Mouse (Mus musculus) intestine, postnatal 0 days (tissue): ENCODE data around the gene Cadps2. TPM values are rescaled to one million over a fixed set of nuclear protein-coding genes. Genes with fewer than 3 reads are reported as not detected.

Experiments used
- ATAC-seq: fragments of 200-750 bp; cut with Nextera tagmentation; 2 replicates; pipeline ENCODE4 v1.8.0; 2017; ENCODE audit warnings: mild to moderate bottlenecking, moderate TSS enrichment, moderate library complexity
- H3K27ac ChIP-seq: fragments of 300-500 bp; sonication (generic); 2 replicates; pipeline ENCODE4 v1.5.1; 2014; ENCODE audit warnings: mild to moderate bottlenecking, low read depth, low read length, moderate library complexity
- H3K27me3 ChIP-seq: fragments of 300-500 bp; sonication (generic); replicated peaks from 2 replicates; pipeline ENCODE4 v1.6.1; 2014; ENCODE audit warnings: low read length, mixed read lengths; ENCODE audit not compliant: control insufficient read depth, insufficient read depth
- H3K36me3 ChIP-seq: fragments of 300-500 bp; sonication (generic); 2 replicates; pipeline ENCODE4 v1.6.1; 2014; ENCODE audit warnings: mild to moderate bottlenecking, moderate library complexity; ENCODE audit not compliant: control insufficient read depth, insufficient read depth
- H3K4me1 ChIP-seq: fragments of 300-500 bp; sonication (generic); replicated peaks from 2 replicates; pipeline ENCODE4 v1.6.1; 2014; ENCODE audit warnings: antibody characterized with exemption, low read length, mixed read lengths; ENCODE audit not compliant: control insufficient read depth, insufficient read depth
- H3K4me2 ChIP-seq: fragments of 300-500 bp; sonication (generic); replicated peaks from 2 replicates; pipeline ENCODE4 v1.6.1; 2014; ENCODE audit warnings: low read depth, mild to moderate bottlenecking, moderate library complexity
- H3K4me3 ChIP-seq: fragments of 300-500 bp; sonication (generic); 2 replicates; pipeline ENCODE4 v1.5.1; 2014; ENCODE audit warnings: low read depth, low read length
- H3K9ac ChIP-seq: fragments of 300-500 bp; sonication (generic); 2 replicates; pipeline ENCODE4 v1.6.1; 2014; ENCODE audit warnings: mild to moderate bottlenecking, low read depth, low read length
- H3K9me3 ChIP-seq: fragments of 300-500 bp; sonication (generic); 2 replicates; pipeline ENCODE4 v1.6.1; 2016; ENCODE audit warnings: mixed run types; ENCODE audit not compliant: control insufficient read depth
- CTCF ChIP-seq: sonication (generic); IDR thresholded peaks from 2 replicates; pipeline ENCODE4 v1.5.1; 2016; ENCODE audit warnings: low read depth, mild to moderate bottlenecking, control low read depth, antibody characterized with exemption, moderate library complexity
- WGBS: fragments of 180-500 bp; shearing (Covaris S2); extraction: QIAGEN DNeasy Blood & Tissue Kit; methylation state at CpG from one replicate; pipeline ENCODE4 v1.1.7; 2014; 5-methylcytosine and 5-hydroxymethylcytosine counted together
- polyA plus RNA-seq: library from polyadenylated mRNA; unstranded; fragments of >200 nt; fragmentation: Nextera tagmentation; extraction: Ambion mirVana; gene quantifications from 2 replicates; pipeline ENCODE4 v1.2.1, GENCODE M21; 2015

The Cadps2 gene
- polyA plus RNA-seq, 1 experiment from 2014 or later: 1.3 TPM

DNA sequence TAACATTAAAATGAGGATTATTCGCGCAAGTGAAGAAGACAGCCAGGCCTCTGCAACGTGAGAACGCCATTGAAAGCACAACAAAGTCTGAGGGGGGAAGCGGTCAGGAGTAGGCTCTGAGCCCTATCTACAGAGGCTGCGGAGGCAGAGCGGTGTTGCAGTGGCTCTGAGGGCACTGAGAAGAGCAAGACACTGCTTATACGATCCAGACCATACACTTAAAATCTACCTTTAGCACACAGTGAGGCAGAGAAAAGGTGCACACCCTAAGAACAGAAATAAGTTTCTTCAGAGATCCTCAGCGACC lies 557.8 kb downstream of the Cadps2 start:
- 57% methylated on average over 9 of the region's 9 CpGs for WGBS

DNA sequence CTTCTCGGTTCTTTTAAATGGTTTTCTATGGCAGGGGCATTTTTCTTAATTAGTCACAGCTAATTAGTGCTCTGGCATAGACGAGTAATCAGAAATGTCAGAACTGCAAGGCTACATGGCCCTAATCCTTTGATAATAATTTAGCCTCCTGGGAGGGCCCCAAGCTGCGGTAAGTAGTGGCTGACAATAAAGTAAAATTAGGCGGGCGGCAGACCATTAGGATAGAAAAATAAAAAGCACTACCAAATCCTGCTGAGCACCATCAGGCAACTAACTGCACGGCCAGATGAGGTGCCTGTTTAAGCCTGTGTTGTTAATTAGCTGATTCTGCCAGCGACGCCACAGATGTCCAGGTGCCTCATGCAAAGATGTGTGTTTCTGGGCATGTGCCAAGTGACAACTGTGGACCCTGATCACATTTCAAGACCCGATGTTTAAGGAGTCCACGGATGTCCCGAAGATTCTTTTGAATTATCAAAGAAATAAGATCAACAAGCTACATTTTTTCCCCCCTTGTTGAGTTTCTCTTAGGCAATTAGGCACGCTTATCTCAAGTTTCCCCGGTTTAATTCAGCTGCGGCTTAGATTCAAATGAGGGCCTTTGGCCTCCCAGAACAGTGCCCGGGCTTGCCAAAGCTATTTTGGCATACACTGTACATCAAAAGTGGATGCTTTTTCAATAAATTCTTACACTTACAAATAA lies 558.3 kb downstream of the Cadps2 start:
- no peak for TF ChIP-seq CTCF
- ATAC-seq: no peak
- H3K9me3 ChIP-seq: no peaks in the 10 kb centered on the region
- H3K4me3 ChIP-seq: no peak overlapping the region
- WGBS: 62% methylated on average over 15 of the region's 15 CpGs
- H3K27me3 ChIP-seq: no peaks in the 10 kb centered on the region
- H3K4me1 ChIP-seq: no peaks in the 10 kb centered on the region
- no peak overlapping the region for H3K9ac ChIP-seq
- no peaks in the 10 kb centered on the region for H3K36me3 ChIP-seq
- no peak overlapping the region for H3K27ac ChIP-seq
- no peak overlapping the region for H3K4me2 ChIP-seq

More for the DNA sequence above, 557.8 kb downstream of the Cadps2 start:
- no peaks in the 10 kb centered on the region for H3K9me3 ChIP-seq
- no peak for ATAC-seq
- H3K27me3 ChIP-seq: no peaks in the 10 kb centered on the region
- no peak for TF ChIP-seq CTCF
- no peak overlapping the region for H3K4me3 ChIP-seq
- H3K27ac ChIP-seq: no peak overlapping the region
- no peak overlapping the region for H3K4me2 ChIP-seq
- H3K4me1 ChIP-seq: no peaks in the 10 kb centered on the region
- no peak overlapping the region for H3K9ac ChIP-seq
- no peaks in the 10 kb centered on the region for H3K36me3 ChIP-seq

DNA sequence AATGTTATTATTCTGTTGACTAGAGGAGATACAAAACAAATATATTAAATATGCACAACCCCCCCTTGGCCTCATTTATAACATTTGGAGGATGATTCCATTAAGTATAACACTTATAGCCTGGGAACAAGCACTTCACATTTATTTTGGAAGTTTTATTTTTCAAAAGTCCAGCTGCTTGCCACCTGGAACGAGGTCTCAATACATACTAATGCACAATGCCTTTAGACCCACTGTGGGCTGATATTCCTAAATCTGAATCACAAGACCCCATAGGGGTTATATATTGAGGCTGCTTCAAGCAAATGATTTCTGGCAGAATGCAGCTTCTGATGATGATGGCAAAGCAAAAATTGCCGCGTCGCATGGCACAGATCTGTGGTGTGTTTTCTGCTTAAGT lies 565.7 kb downstream of the Cadps2 start:
- 75% methylated on average over 4 of the region's 4 CpGs for WGBS

DNA sequence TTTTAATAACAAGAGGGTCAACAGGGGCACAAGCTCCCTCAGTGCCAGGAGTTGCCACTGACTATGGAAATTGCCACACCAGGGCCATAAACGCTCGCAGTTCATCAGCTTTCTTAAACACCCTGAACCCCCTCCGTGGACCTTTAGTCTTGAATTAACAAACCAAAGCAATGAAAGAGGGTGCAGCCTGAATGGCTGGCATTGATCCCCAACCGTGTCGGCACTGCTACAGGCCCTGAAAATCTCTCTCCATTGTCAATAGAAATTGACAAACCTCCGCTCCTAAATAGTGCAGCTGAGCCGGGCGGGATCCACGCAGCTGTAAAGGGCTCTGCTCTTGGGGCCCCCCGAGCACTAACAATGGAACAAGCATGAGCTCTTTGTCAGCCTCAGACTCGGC lies 566.2 kb downstream of the Cadps2 start:
- Histone ChIP-seq H3K9me3 (no peaks in the 10 kb centered on the region), H3K4me2 (no peak overlapping the region), H3K4me1 (no peaks in the 10 kb centered on the region), H3K9ac (no peak overlapping the region), H3K4me3 (no peak overlapping the region), H3K27ac (no peak overlapping the region), H3K36me3 (no peaks in the 10 kb centered on the region), H3K27me3 (no peaks in the 10 kb centered on the region)
- 3% methylated on average over 11 of the region's 11 CpGs for WGBS
- TF ChIP-seq CTCF: no peak
- no peak for ATAC-seq

More for the DNA sequence above, 565.7 kb downstream of the Cadps2 start:
- no peaks in the 10 kb centered on the region for H3K27me3 ChIP-seq
- no peak overlapping the region for H3K27ac ChIP-seq
- no peak overlapping the region for H3K4me2 ChIP-seq
- no peak for TF ChIP-seq CTCF
- no peak overlapping the region for H3K4me3 ChIP-seq
- no peak for ATAC-seq
- H3K4me1 ChIP-seq: no peaks in the 10 kb centered on the region
- H3K9me3 ChIP-seq: no peaks in the 10 kb centered on the region
- no peaks in the 10 kb centered on the region for H3K36me3 ChIP-seq
- H3K9ac ChIP-seq: no peak overlapping the region

DNA sequence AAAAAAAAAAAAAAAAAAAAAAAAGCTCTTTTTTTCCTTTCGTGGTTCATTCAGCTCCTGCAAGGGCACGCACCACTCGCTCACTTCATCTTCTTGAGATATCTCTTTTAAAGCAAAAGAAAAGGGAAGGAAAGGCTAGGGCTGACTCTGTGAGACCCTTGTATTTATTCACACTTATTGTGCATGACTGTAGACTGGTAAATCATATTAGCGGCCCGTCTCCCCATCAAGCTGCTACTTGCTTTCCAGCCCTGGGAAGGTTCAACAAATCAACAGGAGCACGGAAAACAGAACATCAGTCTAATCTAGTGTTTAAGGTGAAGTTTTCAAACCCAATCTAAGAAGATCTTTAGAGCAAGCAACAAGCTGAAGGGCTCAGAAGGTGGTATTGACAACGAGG lies 566.7 kb downstream of the Cadps2 start:
- 34% methylated on average over 7 of the region's 7 CpGs for WGBS
- H3K4me3 ChIP-seq: no peak overlapping the region

DNA sequence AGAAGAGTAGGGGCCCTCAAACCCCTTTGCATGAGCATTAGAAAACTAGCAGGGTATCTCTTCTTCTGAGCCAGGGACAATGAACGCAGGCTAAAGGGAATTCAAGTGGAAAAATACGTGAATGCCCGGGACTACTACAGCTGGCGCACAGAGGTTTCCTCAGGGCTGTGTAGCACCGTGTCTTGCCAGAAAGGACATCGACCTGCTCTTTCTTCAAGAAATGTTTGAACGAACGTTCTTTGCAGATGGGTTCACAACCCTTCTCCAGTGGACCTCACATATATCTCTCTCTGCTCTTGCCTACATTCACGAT lies 578.5 kb downstream of the Cadps2 start:
- 3% methylated on average over 9 of the region's 9 CpGs for WGBS
- no peak for ATAC-seq
- Histone ChIP-seq H3K9me3 (no peaks in the 10 kb centered on the region), H3K4me1 (no peaks in the 10 kb centered on the region), H3K27ac (no peak overlapping the region), H3K27me3 (peaks cover 58% of the 10 kb centered on the region), H3K9ac (no peak overlapping the region), H3K36me3 (no peaks in the 10 kb centered on the region), H3K4me2 (no peak overlapping the region), H3K4me3 (no peak overlapping the region)
- no peak for TF ChIP-seq CTCF

More for the DNA sequence above, 566.7 kb downstream of the Cadps2 start:
- Histone ChIP-seq H3K4me1 (no peaks in the 10 kb centered on the region), H3K27ac (no peak overlapping the region), H3K27me3 (no peaks in the 10 kb centered on the region), H3K9ac (no peak overlapping the region), H3K4me2 (no peak overlapping the region), H3K9me3 (no peaks in the 10 kb centered on the region), H3K36me3 (no peaks in the 10 kb centered on the region)
- no peak for TF ChIP-seq CTCF
- ATAC-seq: no peak
